Mouse (Mus musculus): ENCODE measurements around the gene Zfp78. TPM values are rescaled to one million over a fixed set of nuclear protein-coding genes. Genes with fewer than 3 reads are reported as not detected.
"Not testable (repeated sequence)": the region's sequence is repeated elsewhere in the genome, so short reads cannot be mapped to it uniquely, and the experiment has no call there.

The Zfp78 gene
- polyA plus RNA-seq, 1 experiment from 2014 or later = 4.3 TPM

- peak overlapping the region; percentile 70 for H3K9ac ChIP-seq (replicated peaks)
- no peaks in the 10 kb centered on the region for H3K36me3 ChIP-seq
- peak; percentile 92 for ATAC-seq
- peaks cover 14% of the 10 kb centered on the region for H3K4me1 ChIP-seq (replicated peaks)
- H3K27me3 ChIP-seq = no peaks in the 10 kb centered on the region
- under 1% methylated on average over 38 of the region's 38 CpGs for WGBS
- H3K4me3 ChIP-seq (replicated peaks) = peak overlapping the region; percentile 48
- peak overlapping the region; percentile 95 for H3K27ac ChIP-seq
- H3K4me2 ChIP-seq (replicated peaks) = peak overlapping the region; percentile 63
- H3K9me3 ChIP-seq = no peaks in the 10 kb centered on the region
These were observed 623 bp upstream of the Zfp78 start for GRCm38 (mm10) chr7:6362268-6363046.

- no peak overlapping the region for H3K4me2 ChIP-seq (replicated peaks)
- ATAC-seq = no peak
- no peaks in the 10 kb centered on the region for H3K27me3 ChIP-seq
- WGBS = 71% methylated on average over 1 of the region's 1 CpGs
- H3K27ac ChIP-seq = no peak overlapping the region
- H3K36me3 ChIP-seq = no peaks in the 10 kb centered on the region
- no peak overlapping the region for H3K4me3 ChIP-seq (replicated peaks)
- no peaks in the 10 kb centered on the region for H3K9me3 ChIP-seq
- H3K4me1 ChIP-seq (replicated peaks) = peaks cover 11% of the 10 kb centered on the region
- H3K9ac ChIP-seq (replicated peaks) = no peak overlapping the region
These were observed 1.7 kb downstream of the Zfp78 start for GRCm38 (mm10) chr7:6364761-6365160.

GRCm38 (mm10) chr7:6367185-6367584 is 4.1 kb downstream of the Zfp78 start:
- peaks cover 3% of the 10 kb centered on the region for H3K36me3 ChIP-seq
- 90% methylated on average over 5 of the region's 5 CpGs for WGBS
- no peak overlapping the region for H3K27ac ChIP-seq
- no peak overlapping the region for H3K4me3 ChIP-seq (replicated peaks)
- ATAC-seq = no peak
- no peak overlapping the region for H3K4me2 ChIP-seq (replicated peaks)
- H3K9ac ChIP-seq (replicated peaks) = no peak overlapping the region
- H3K4me1 ChIP-seq (replicated peaks) = peaks cover 11% of the 10 kb centered on the region
- H3K9me3 ChIP-seq = no peaks in the 10 kb centered on the region
- H3K27me3 ChIP-seq = no peaks in the 10 kb centered on the region

GRCm38 (mm10) chr7:6368146-6368545 is 5.1 kb downstream of the Zfp78 start:
- H3K36me3 ChIP-seq; ATAC-seq; H3K4me2 ChIP-seq (replicated peaks); H3K27me3 ChIP-seq; H3K9me3 ChIP-seq; H3K4me3 ChIP-seq (replicated peaks); H3K27ac ChIP-seq; H3K9ac ChIP-seq (replicated peaks): not testable (repeated sequence)
- peaks cover 11% of the 10 kb centered on the region for H3K4me1 ChIP-seq (replicated peaks)
- WGBS = 84% methylated on average over 5 of the region's 5 CpGs

- H3K9ac ChIP-seq (replicated peaks) = no peak overlapping the region
- H3K4me3 ChIP-seq (replicated peaks) = no peak overlapping the region
- no peaks in the 10 kb centered on the region for H3K9me3 ChIP-seq
- H3K36me3 ChIP-seq = peaks cover 6% of the 10 kb centered on the region
- ATAC-seq = no peak
- H3K4me1 ChIP-seq (replicated peaks) = peaks cover under 1% of the 10 kb centered on the region; the same call in 1 of the 2 replicates
- no peak overlapping the region for H3K4me2 ChIP-seq (replicated peaks)
- H3K27me3 ChIP-seq = no peaks in the 10 kb centered on the region
- WGBS = 89% methylated on average over 3 of the region's 3 CpGs
- H3K27ac ChIP-seq = no peak overlapping the region
These were observed 6.4 kb downstream of the Zfp78 start for GRCm38 (mm10) chr7:6369460-6369859.

GRCm38 (mm10) chr7:6372993-6373392 is 9.9 kb downstream of the Zfp78 start:
- ATAC-seq = no peak

GRCm38 (mm10) chr7:6378441-6378840 is 15.4 kb downstream of the Zfp78 start:
- Histone ChIP-seq H3K27ac (no peak overlapping the region), H3K9ac (replicated peaks) (no peak overlapping the region), H3K4me2 (replicated peaks) (no peak overlapping the region), H3K4me1 (replicated peaks) (peaks cover 9% of the 10 kb centered on the region), H3K4me3 (replicated peaks) (no peak overlapping the region), H3K9me3 (no peaks in the 10 kb centered on the region), H3K36me3 (peaks cover 18% of the 10 kb centered on the region), H3K27me3 (no peaks in the 10 kb centered on the region)
- WGBS = 90% methylated on average over 8 of the region's 8 CpGs
- no peak for ATAC-seq

More at GRCm38 (mm10) chr7:6372993-6373392, 9.9 kb downstream of the Zfp78 start:
- Histone ChIP-seq H3K36me3 (peaks cover 13% of the 10 kb centered on the region), H3K27ac (no peak overlapping the region), H3K4me2 (replicated peaks) (no peak overlapping the region), H3K27me3 (no peaks in the 10 kb centered on the region), H3K9ac (replicated peaks) (no peak overlapping the region), H3K9me3 (no peaks in the 10 kb centered on the region), H3K4me1 (replicated peaks) (no peaks in the 10 kb centered on the region), H3K4me3 (replicated peaks) (no peak overlapping the region)
- 92% methylated on average over 3 of the region's 3 CpGs for WGBS

- Histone ChIP-seq H3K27ac (no peak overlapping the region), H3K9me3 (no peaks in the 10 kb centered on the region), H3K4me1 (replicated peaks) (peaks cover 23% of the 10 kb centered on the region), H3K9ac (replicated peaks) (no peak overlapping the region), H3K27me3 (no peaks in the 10 kb centered on the region), H3K36me3 (peaks cover 10% of the 10 kb centered on the region), H3K4me2 (replicated peaks) (no peak overlapping the region), H3K4me3 (replicated peaks) (no peak overlapping the region)
- ATAC-seq = no peak
- WGBS = 79% methylated on average over 2 of the region's 2 CpGs
These were observed 18.4 kb downstream of the Zfp78 start for GRCm38 (mm10) chr7:6381431-6381830.

GRCm38 (mm10) chr7:6383044-6383455 is 20.0 kb downstream of the Zfp78 start, which contains the start of gene Zfp28:
Gene Zfp28 (plus strand): TSS chr7:6383295.
- peak within 1 kb of the TSS; percentile 71 for H3K4me2 ChIP-seq (replicated peaks)
- H3K9me3 ChIP-seq = no peaks in the 10 kb centered on the region
- H3K27me3 ChIP-seq = no peaks in the 10 kb centered on the region
- peaks cover 24% of the 10 kb centered on the region for H3K36me3 ChIP-seq
- WGBS = under 1% methylated on average over 28 of the region's 28 CpGs
- peaks cover 23% of the 10 kb centered on the region for H3K4me1 ChIP-seq (replicated peaks)
- peak; percentile 97 for ATAC-seq
- 0 out of 2 replicates have a peak within 1 kb of the TSS, but pooled peaks have one; percentile 14 for H3K27ac ChIP-seq
- H3K9ac ChIP-seq (replicated peaks) = peak within 1 kb of the TSS; percentile 77
- H3K4me3 ChIP-seq (replicated peaks) = peak within 1 kb of the TSS; percentile 65

GRCm38 (mm10) chr7:6384011-6384410 is 20.9 kb downstream of the Zfp78 start:
- peaks cover 25% of the 10 kb centered on the region for H3K36me3 ChIP-seq
- H3K27me3 ChIP-seq = no peaks in the 10 kb centered on the region
- peak overlapping the region; percentile 65 for H3K4me3 ChIP-seq (replicated peaks)
- WGBS = 75% methylated on average over 8 of the region's 8 CpGs
- peak overlapping the region; percentile 71 for H3K4me2 ChIP-seq (replicated peaks)
- H3K4me1 ChIP-seq (replicated peaks) = peaks cover 23% of the 10 kb centered on the region
- peak; percentile 7; the same call in 1 of the 2 replicates for ATAC-seq
- no peaks in the 10 kb centered on the region for H3K9me3 ChIP-seq
- H3K9ac ChIP-seq (replicated peaks) = peak overlapping the region; percentile 77; the same call in 1 of the 2 replicates
- H3K27ac ChIP-seq = no peak overlapping the region

- WGBS = 96% methylated on average over 8 of the region's 8 CpGs
- Histone ChIP-seq H3K9me3 (no peaks in the 10 kb centered on the region), H3K4me3 (replicated peaks) (no peak overlapping the region), H3K27me3 (no peaks in the 10 kb centered on the region), H3K4me1 (replicated peaks) (peaks cover 23% of the 10 kb centered on the region), H3K27ac (no peak overlapping the region), H3K36me3 (peaks cover 51% of the 10 kb centered on the region), H3K4me2 (replicated peaks) (no peak overlapping the region), H3K9ac (replicated peaks) (no peak overlapping the region)
- no peak for ATAC-seq
These were observed 23.9 kb downstream of the Zfp78 start for GRCm38 (mm10) chr7:6386995-6387394.

- no peak overlapping the region for H3K4me2 ChIP-seq (replicated peaks)
These were observed 25.9 kb downstream of the Zfp78 start for GRCm38 (mm10) chr7:6388971-6389370.

More at GRCm38 (mm10) chr7:6388971-6389370, 25.9 kb downstream of the Zfp78 start:
- WGBS = 86% methylated on average over 5 of the region's 5 CpGs
- no peak for ATAC-seq
- Histone ChIP-seq H3K27me3 (no peaks in the 10 kb centered on the region), H3K9me3 (no peaks in the 10 kb centered on the region), H3K9ac (replicated peaks) (no peak overlapping the region), H3K4me1 (replicated peaks) (peaks cover 10% of the 10 kb centered on the region), H3K4me3 (replicated peaks) (no peak overlapping the region), H3K27ac (no peak overlapping the region), H3K36me3 (peaks cover 71% of the 10 kb centered on the region)
